Comparison of ENCODE assay signal across 20 mouse cellular contexts in the genomic region with DNA sequence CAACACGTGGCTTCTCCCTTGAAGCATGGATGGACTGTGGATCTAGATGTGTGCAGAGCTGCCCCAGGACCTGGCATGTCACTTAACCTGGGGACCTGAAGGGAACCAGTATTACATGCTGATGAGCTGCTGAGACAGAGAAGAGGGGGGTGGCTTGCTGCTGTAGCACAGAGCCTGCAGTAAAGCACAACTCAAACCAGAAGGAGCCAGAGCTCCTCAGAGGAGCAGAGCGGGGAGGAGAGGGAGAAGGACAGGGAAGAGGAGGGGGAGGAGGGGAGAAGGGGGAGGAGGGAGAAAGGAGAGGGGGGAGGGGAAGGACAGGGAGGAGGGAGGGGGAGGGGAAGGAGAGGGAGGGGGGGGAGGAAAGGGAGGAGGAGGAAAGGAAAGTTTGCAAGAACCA. TPM values are rescaled to one million over a fixed set of nuclear protein-coding genes. Genes with fewer than 3 reads are reported as not detected.
A peak's percentile ranks its signal among the peaks of the same experiment; 100 is the strongest.
DNase-seq lines count a peak whose midpoint lies in the region; ATAC-seq and TF ChIP-seq lines count a peak whose summit lies in the region.
"Had no signal": no experiment of that assay in that cellular context is flagged by ENCODE, and none has a peak within 500 bp of the region (broad histone marks: within the 10 kb centered on the region; RNA-seq: fewer than 3 reads in every experiment).

No protein-coding gene starts in this region.

- H3K4me3 ChIP-seq in left cerebral cortex, adult 2 months: no peak overlapping the region
- no peak overlapping the region for H3K4me3 ChIP-seq in embryonic facial prominence, embryonic 11.5 days (ENCODE audit: low read depth, low read length)
- no peak overlapping the region for H3K4me3 ChIP-seq in limb, embryonic 10.5 days
- H3K4me3 ChIP-seq: forebrain, embryonic 15.5 days; heart, embryonic 12.5 days; hindbrain, embryonic 12.5 days had no signal

- ATAC-seq in frontal cortex, adult (ENCODE audit: low TSS enrichment): peak; percentile 55; the same call in 1 of the 2 replicates
- ATAC-seq in embryonic facial prominence, embryonic 11.5 days (replicated peaks; ENCODE audit: insufficient number of reproducible peaks, low FRiP score, low TSS enrichment, low read depth): no peak
- ATAC-seq: forebrain, embryonic 15.5 days; hindbrain, postnatal 0 days had no signal

- H3K9ac ChIP-seq in embryonic facial prominence, embryonic 11.5 days (replicated peaks; ENCODE audit: low read length): no peak overlapping the region; the same call in 1 of the 2 replicates
- H3K9ac ChIP-seq: forebrain, embryonic 15.5 days; heart, embryonic 12.5 days; hindbrain, embryonic 12.5 days had no signal

- TF ChIP-seq CTCF in left cerebral cortex, adult 2 months (IDR thresholded peaks at IDR 0.05): no peak

- no peaks in the 10 kb centered on the region for H3K36me3 ChIP-seq in embryonic facial prominence, embryonic 11.5 days (replicated peaks; ENCODE audit: control insufficient read depth, insufficient read depth, low read depth, low read length)
- H3K36me3 ChIP-seq in limb, embryonic 10.5 days: no peaks in the 10 kb centered on the region
- H3K36me3 ChIP-seq: forebrain, embryonic 15.5 days; heart, embryonic 12.5 days; hindbrain, embryonic 12.5 days had no signal

- no peak overlapping the region for H3K4me2 ChIP-seq in embryonic facial prominence, embryonic 11.5 days (ENCODE audit: low read depth, low read length)
- H3K4me2 ChIP-seq: forebrain, embryonic 15.5 days; heart, embryonic 12.5 days; hindbrain, embryonic 12.5 days had no signal

- H3K9me3 ChIP-seq in embryonic facial prominence, embryonic 11.5 days (replicated peaks; ENCODE audit: control insufficient read depth, low read length): no peaks in the 10 kb centered on the region
- H3K9me3 ChIP-seq in limb, embryonic 10.5 days (replicated peaks): no peaks in the 10 kb centered on the region
- H3K9me3 ChIP-seq: forebrain, embryonic 15.5 days; heart, embryonic 12.5 days; hindbrain, embryonic 12.5 days had no signal

- 60% methylated on average over 1 of the region's 2 CpGs for WGBS in embryonic facial prominence, embryonic 11.5 days
- 40% methylated on average over 2 of the region's 2 CpGs for WGBS in limb, embryonic 10.5 days

- DNase-seq in frontal cortex, postnatal 14 days (ENCODE audit: low spot score in 2 of 2): no peak
- DNase-seq in left cerebral cortex, adult 2 months (ENCODE audit: extremely low spot score in 1 of 2, low spot score in 2 of 2): no peak
- no peak for DNase-seq in left cerebral cortex, postnatal 10 days (ENCODE audit: extremely low spot score in 1 of 2, low spot score in 2 of 2)
- peak; percentile 51 for DNase-seq in embryonic facial prominence, embryonic 11.5 days (ENCODE audit: low spot score)
- DNase-seq in limb, embryonic 10.5 days (ENCODE audit: low spot score): no peak
- no peak for DNase-seq in thymus, postnatal 25 days
- no peak for DNase-seq in MN1 (ENCODE audit: low spot score)
- DNase-seq: adrenal gland, adult 8-10 months; adrenal gland, postnatal 36 days; cerebellum, adult 2 months; cerebellum, postnatal 10 days; gastrocnemius, postnatal 14 days; kidney, adult 11 months had no signal

- H3K4me1 ChIP-seq in embryonic facial prominence, embryonic 11.5 days (ENCODE audit: control insufficient read depth, insufficient read depth, low read length): no peaks in the 10 kb centered on the region
- H3K4me1 ChIP-seq in limb, embryonic 10.5 days: peaks cover 27% of the 10 kb centered on the region
- H3K4me1 ChIP-seq: heart, embryonic 12.5 days had no signal

- H3K27ac ChIP-seq in left cerebral cortex, adult 2 months: peak overlapping the region; percentile 81
- H3K27ac ChIP-seq in embryonic facial prominence, embryonic 11.5 days (replicated peaks; ENCODE audit: low read depth, low read length): no peak overlapping the region
- peak overlapping the region; percentile 12; the same call in 1 of the 2 replicates for H3K27ac ChIP-seq in limb, embryonic 10.5 days
- H3K27ac ChIP-seq: forebrain, embryonic 15.5 days; hindbrain, embryonic 12.5 days; hindbrain, postnatal 0 days had no signal

- intact Hi-C loops in left cerebral cortex, adult 2 months (cut with DNase I): no loop called here
- intact Hi-C loops in left cerebral cortex, postnatal 10 days (cut with DNase I): no loop called here

- H3K27me3 ChIP-seq in embryonic facial prominence, embryonic 11.5 days (ENCODE audit: control insufficient read depth, insufficient read depth, low read length): no peaks in the 10 kb centered on the region
- no peaks in the 10 kb centered on the region for H3K27me3 ChIP-seq in limb, embryonic 10.5 days (ENCODE audit: low read depth, poor library complexity, severe bottlenecking)
- H3K27me3 ChIP-seq: forebrain, embryonic 15.5 days; heart, embryonic 12.5 days; hindbrain, embryonic 12.5 days had no signal

RNA-seq across cellular contexts. Expression of gene Rnf112, which starts 17.6 kb away (rescaled TPM):
- 100 to 1,000 TPM; 328 to 336 TPM for total RNA-seq in left cerebral cortex, adult 2 months (2021)
- total RNA-seq in left cerebral cortex, postnatal 10 days (2021): 100 to 1,000 TPM; 191 to 198 TPM
- 0.25 and 0.42 TPM in 2 replicates for polyA plus RNA-seq in embryonic facial prominence, embryonic 11.5 days (2014; fragmentation: Nextera tagmentation; extraction: Ambion mirVana)
- 0.10 and 0.23 TPM in 2 replicates for polyA plus RNA-seq in limb, embryonic 10.5 days (2016; fragmentation: Nextera tagmentation; extraction: Ambion mirVana)
- total RNA-seq: CH12.LX; gastrocnemius, adult 18-20 months had no signal

RNA-seq across cellular contexts. Expression of gene Mfap4, which starts 48.9 kb away (rescaled TPM):
- 1 to 10 TPM; 2.5 to 2.7 TPM for total RNA-seq in left cerebral cortex, adult 2 months (2021)
- 1 to 10 TPM; 7.6 TPM for total RNA-seq in left cerebral cortex, postnatal 10 days (2021)
- polyA plus RNA-seq in embryonic facial prominence, embryonic 11.5 days (2014; fragmentation: Nextera tagmentation; extraction: Ambion mirVana): 234 and 251 TPM in 2 replicates
- 124 and 208 TPM in 2 replicates for polyA plus RNA-seq in limb, embryonic 10.5 days (2016; fragmentation: Nextera tagmentation; extraction: Ambion mirVana)
- total RNA-seq: CH12.LX had no signal

RNA-seq across cellular contexts. Expression of gene Mapk7, which starts 57.9 kb away (rescaled TPM):
- total RNA-seq in left cerebral cortex, adult 2 months (2021): 10 to 100 TPM; 19.8 to 20.3 TPM
- 10 to 100 TPM; 41.2 to 41.8 TPM for total RNA-seq in left cerebral cortex, postnatal 10 days (2021)
- polyA plus RNA-seq in embryonic facial prominence, embryonic 11.5 days (2014; fragmentation: Nextera tagmentation; extraction: Ambion mirVana): 52.3 and 57.7 TPM in 2 replicates
- polyA plus RNA-seq in limb, embryonic 10.5 days (2016; fragmentation: Nextera tagmentation; extraction: Ambion mirVana): 87.2 and 94.7 TPM in 2 replicates

RNA-seq across cellular contexts. Expression of gene Slc47a1, which starts 58.2 kb away (rescaled TPM):
- total RNA-seq in left cerebral cortex, adult 2 months (2021): 1 to 10 TPM; 1.4 to 2.3 TPM
- 1 to 10 TPM; 2.3 to 3.1 TPM for total RNA-seq in left cerebral cortex, postnatal 10 days (2021)
- 0.18 and 0.48 TPM in 2 replicates for polyA plus RNA-seq in embryonic facial prominence, embryonic 11.5 days (2014; fragmentation: Nextera tagmentation; extraction: Ambion mirVana)
- polyA plus RNA-seq in limb, embryonic 10.5 days (2016; fragmentation: Nextera tagmentation; extraction: Ambion mirVana): 0.05 and 0.13 TPM in 2 replicates
